Comparison of ENCODE assay signal across 7 mouse cellular contexts in genomic region chrX:107816218-107816554, GRCm38 (mm10). TPM values are rescaled to one million over a fixed set of nuclear protein-coding genes. Genes with fewer than 3 reads are reported as not detected.
A peak's percentile ranks its signal among the peaks of the same experiment; 100 is the strongest.
DNase-seq lines count a peak whose midpoint lies in the region; ATAC-seq lines count a peak whose summit lies in the region.

Gene 2610002M06Rik, minus strand, starts transcription at chrX:107816334.

- H3K4me2 ChIP-seq in intestine, embryonic 16.5 days (ENCODE audit: low read depth, low read length), result peak within 1 kb of the TSS; percentile 54
- peak within 1 kb of the TSS; percentile 55 for H3K4me2 ChIP-seq in midbrain, embryonic 11.5 days

- peak; percentile 83 for DNase-seq in adrenal gland, adult 8-10 months
- DNase-seq in embryo, embryonic 11.5 days (ENCODE audit: low read depth, low spot score), result peak; percentile 73
- DNase-seq in gastrocnemius, postnatal 36 days, result peak; percentile 76 to 82
- peak; percentile 75 to 76 for DNase-seq in left cerebral cortex, postnatal 36 days (ENCODE audit: low spot score in 2 of 2)
- DNase-seq in midbrain, embryonic 11.5 days (ENCODE audit: low spot score, missing footprints), result peak; percentile 94
- DNase-seq in spleen, adult 12 weeks (ENCODE audit: low spot score), result peak; percentile 69

- peak within 1 kb of the TSS; percentile 37; the same call in 1 of the 2 replicates for H3K27ac ChIP-seq in intestine, embryonic 16.5 days (ENCODE audit: low read length)
- H3K27ac ChIP-seq in midbrain, embryonic 11.5 days (ENCODE audit: low read depth, low read length), result no peak within 1 kb of the TSS

- H3K9me3 ChIP-seq in intestine, embryonic 16.5 days (ENCODE audit: control insufficient read depth, low read length), result no peaks in the 10 kb centered on the region
- H3K9me3 ChIP-seq in midbrain, embryonic 11.5 days (ENCODE audit: control insufficient read depth, low read length), result no peaks in the 10 kb centered on the region

- no peaks in the 10 kb centered on the region for H3K27me3 ChIP-seq in intestine, embryonic 16.5 days (replicated peaks; ENCODE audit: control insufficient read depth, insufficient read depth, low read length)
- no peaks in the 10 kb centered on the region for H3K27me3 ChIP-seq in midbrain, embryonic 11.5 days (ENCODE audit: control insufficient read depth, insufficient read depth, low read length)

- no peaks in the 10 kb centered on the region for H3K36me3 ChIP-seq in intestine, embryonic 16.5 days (ENCODE audit: control insufficient read depth, insufficient read depth, low read length)
- no peaks in the 10 kb centered on the region for H3K36me3 ChIP-seq in midbrain, embryonic 11.5 days (ENCODE audit: control insufficient read depth, insufficient read depth, low read length)

- peak within 1 kb of the TSS; percentile 56 for H3K4me3 ChIP-seq in intestine, embryonic 16.5 days (ENCODE audit: low read length)
- peak within 1 kb of the TSS; percentile 53 for H3K4me3 ChIP-seq in midbrain, embryonic 11.5 days (ENCODE audit: low read depth, low read length)

- WGBS in intestine, embryonic 16.5 days, result 13% methylated on average over 28 of the region's 28 CpGs
- 12% methylated on average over 28 of the region's 28 CpGs for WGBS in midbrain, embryonic 11.5 days

- H3K9ac ChIP-seq in intestine, embryonic 16.5 days (ENCODE audit: low read depth, low read length), result peak within 1 kb of the TSS; percentile 75
- peak within 1 kb of the TSS; percentile 63 for H3K9ac ChIP-seq in midbrain, embryonic 11.5 days (ENCODE audit: low read length)

- H3K4me1 ChIP-seq in intestine, embryonic 16.5 days (ENCODE audit: control insufficient read depth, insufficient read depth, low read length), result no peaks in the 10 kb centered on the region
- no peaks in the 10 kb centered on the region for H3K4me1 ChIP-seq in midbrain, embryonic 11.5 days (ENCODE audit: control insufficient read depth, insufficient read depth, low read length)

- intact Hi-C loops in gastrocnemius, postnatal 36 days (cut with DNase I), result loop anchor here (2.0 kb wide), 1 partner anchor 721 kb away; no protein-coding TSS in a partner anchor
- intact Hi-C loops in left cerebral cortex, postnatal 36 days (cut with DNase I), result loop anchor here (5.0 kb wide), 1 partner anchor 721 kb away; no protein-coding TSS in a partner anchor

- ATAC-seq in intestine, embryonic 16.5 days, result peak; percentile 99
- ATAC-seq in midbrain, embryonic 11.5 days (ENCODE audit: low FRiP score), result peak; percentile 99

RNA-seq across cellular contexts. Expression of gene 2610002M06Rik, which starts in this region (rescaled TPM):
- total RNA-seq in adrenal gland, adult 8-10 months (2022), result 10 to 100 TPM; 11.8 to 15.0 (median 13.0) TPM
- total RNA-seq in gastrocnemius, postnatal 36 days (2021), result 1 to 10 TPM; 3.5 to 3.8 TPM
- 12.1 and 13.3 TPM in 2 replicates for polyA plus RNA-seq in intestine, embryonic 16.5 days (2015; fragmentation: Nextera tagmentation; extraction: Ambion mirVana)
- 10 to 100 TPM; 30.4 to 36.3 TPM for total RNA-seq in left cerebral cortex, postnatal 36 days (2021)
- polyA plus RNA-seq in midbrain, embryonic 11.5 days (2014; fragmentation: Nextera tagmentation; extraction: Ambion mirVana), result 10.2 and 10.5 TPM in 2 replicates
